8 mouse cellular contexts compared by ENCODE assay signal in the genomic region with DNA sequence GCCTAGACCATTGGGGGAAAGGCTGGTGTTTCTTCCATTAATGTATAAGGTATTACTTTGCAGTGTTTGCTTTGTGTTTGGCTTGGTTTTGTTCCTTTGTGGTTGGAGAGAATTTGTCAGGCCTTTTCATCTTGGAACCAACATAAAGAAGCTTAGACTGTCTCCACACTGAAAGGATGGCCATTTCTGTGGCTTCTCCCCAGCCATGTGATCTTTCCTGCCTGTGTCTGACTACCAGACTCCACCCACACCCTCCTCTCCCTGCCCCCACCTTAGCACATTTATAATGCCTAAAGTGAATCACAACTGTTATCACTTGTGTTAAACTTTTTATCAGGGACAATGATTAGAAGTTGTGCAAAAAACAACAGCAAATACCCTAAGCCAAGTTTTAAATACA. TPM values are rescaled to one million over a fixed set of nuclear protein-coding genes. Genes with fewer than 3 reads are reported as not detected.
DNase-seq lines count a peak whose midpoint lies in the region; ATAC-seq and TF ChIP-seq lines count a peak whose summit lies in the region.

No protein-coding gene starts in this region.

- no peaks in the 10 kb centered on the region for H3K4me1 ChIP-seq in intestine, postnatal 0 days (replicated peaks; ENCODE audit: control insufficient read depth, insufficient read depth, low read length)
- peaks cover 9% of the 10 kb centered on the region for H3K4me1 ChIP-seq in liver, embryonic 16.5 days (ENCODE audit: control insufficient read depth, low read depth, low read length)

- H3K9me3 ChIP-seq in intestine, postnatal 0 days (ENCODE audit: control insufficient read depth), result no peaks in the 10 kb centered on the region
- no peaks in the 10 kb centered on the region for H3K9me3 ChIP-seq in liver, embryonic 16.5 days (replicated peaks; ENCODE audit: control insufficient read depth, low read length)

- no peak for TF ChIP-seq CTCF in intestine, postnatal 0 days (IDR thresholded peaks at IDR 0.05; ENCODE audit: low read depth)

- ATAC-seq in erythroid progenitor cell, adult 5-6 weeks (replicated peaks; ENCODE audit: low FRiP score, poor library complexity, severe bottlenecking), result peak; percentile 65
- no peak for ATAC-seq in intestine, postnatal 0 days
- ATAC-seq in liver, embryonic 16.5 days (ENCODE audit: low read depth), result no peak; the same call in 1 of the 2 replicates

- H3K4me2 ChIP-seq in intestine, postnatal 0 days (replicated peaks; ENCODE audit: low read depth), result peak overlapping the region; percentile 87
- H3K4me2 ChIP-seq in liver, embryonic 16.5 days (ENCODE audit: low read depth, low read length), result peak overlapping the region; percentile 70

- H3K36me3 ChIP-seq in intestine, postnatal 0 days (ENCODE audit: control insufficient read depth, insufficient read depth), result no peaks in the 10 kb centered on the region
- H3K36me3 ChIP-seq in liver, embryonic 16.5 days (ENCODE audit: control insufficient read depth, insufficient read depth), result no peaks in the 10 kb centered on the region

- H3K27me3 ChIP-seq in intestine, postnatal 0 days (replicated peaks; ENCODE audit: control insufficient read depth, insufficient read depth, low read length), result no peaks in the 10 kb centered on the region
- H3K27me3 ChIP-seq in liver, embryonic 16.5 days (ENCODE audit: control insufficient read depth, insufficient read depth, low read depth, low read length), result no peaks in the 10 kb centered on the region

- H3K9ac ChIP-seq in intestine, postnatal 0 days (ENCODE audit: low read depth, low read length), result peak overlapping the region; percentile 97; the same call in 1 of the 2 replicates
- H3K9ac ChIP-seq in liver, embryonic 16.5 days (ENCODE audit: low read depth, low read length), result peak overlapping the region; percentile 94

- DNase-seq in lung, adult 18-20 months, result peak; percentile 27 to 29
- DNase-seq in lung, postnatal 25 days (ENCODE audit: low spot score), result no peak
- peak; percentile 72 for DNase-seq in adrenal gland, postnatal 14 days
- DNase-seq in retina, postnatal 1 day, result peak; percentile 27
- no peak for DNase-seq in ovary, postnatal 14 days (ENCODE audit: low spot score)

- H3K4me3 ChIP-seq in intestine, postnatal 0 days (ENCODE audit: low read depth, low read length), result peak overlapping the region; percentile 97
- peak overlapping the region; percentile 97 for H3K4me3 ChIP-seq in liver, embryonic 16.5 days (ENCODE audit: low read depth, low read length)

- H3K27ac ChIP-seq in intestine, postnatal 0 days (ENCODE audit: low read depth, low read length), result no peak overlapping the region
- H3K27ac ChIP-seq in liver, embryonic 16.5 days (ENCODE audit: low read length), result no peak overlapping the region

RNA-seq across cellular contexts. Expression of gene 2610301B20Rik, which starts 1.1 kb away (rescaled TPM):
- total RNA-seq in adrenal gland, postnatal 14 days (2021), result 16.4 and 19.3 TPM in 2 replicates
- 15.1 and 22.6 TPM in 2 replicates for total RNA-seq in erythroid progenitor cell, adult 5-6 weeks (2015; ENCODE audit: low replicate concordance)
- total RNA-seq in erythroid progenitor cell, adult 5-6 weeks (2017; ENCODE audit: low replicate concordance), result 6.0 and 6.2 TPM in 2 replicates
- 10.5 and 11.5 TPM in 2 replicates for polyA plus RNA-seq in intestine, postnatal 0 days (2015; fragmentation: Nextera tagmentation; extraction: Ambion mirVana)
- 7.9 and 8.3 TPM in 2 replicates for polyA plus RNA-seq in liver, embryonic 16.5 days (2015; fragmentation: Nextera tagmentation; extraction: Ambion mirVana)

Comparison
In these comparisons a context has a peak if more than half of its experiments do, and no peak if none do; other contexts are left out.
1. DNase-seq: peak in lung, adult 18-20 months (2 of 2), adrenal gland, postnatal 14 days (single experiment) and retina, postnatal 1 day (single experiment); none in lung, postnatal 25 days (single experiment) and ovary, postnatal 14 days (single experiment).